Mouse (Mus musculus) liver, postnatal 0 days (tissue): ENCODE measurements around the gene Mmp28.

Experiments
- CTCF ChIP-seq: sonication (generic); IDR thresholded peaks from 2 replicates; pipeline ENCODE4 v1.5.1; 2016; ENCODE audit warnings: antibody characterized with exemption, low read depth
- EP300 ChIP-seq: IDR thresholded peaks from 2 replicates; pipeline ENCODE4 v1.6.1; 2016; ENCODE audit warnings: antibody characterized with exemption, low read depth, mild to moderate bottlenecking

DNA sequence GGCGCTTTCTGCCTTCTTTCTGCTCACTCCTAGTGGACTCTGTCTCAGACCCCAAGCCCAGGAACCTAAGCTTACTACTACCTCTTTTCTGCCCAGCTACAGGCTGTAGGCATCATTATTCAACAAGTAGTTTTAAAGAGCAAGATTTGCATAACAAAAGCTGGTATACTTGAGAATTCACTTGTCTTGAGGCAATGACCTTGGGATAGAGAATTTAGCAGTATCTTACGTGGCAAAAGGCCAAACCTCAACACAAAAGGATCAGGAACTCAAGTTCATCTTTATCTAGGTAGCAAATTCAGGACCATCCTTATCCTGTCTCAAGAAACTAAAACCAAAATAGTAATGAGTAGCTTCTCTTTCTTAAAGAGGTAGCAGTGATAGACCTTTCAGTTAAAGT lies 32.7 kb upstream of the Mmp28 start:
- TF ChIP-seq CTCF = no peak
- no peak for TF ChIP-seq EP300
